Mouse (Mus musculus): ENCODE results near the gene Fbxw7. TPM values are rescaled to one million over a fixed set of nuclear protein-coding genes. Genes with fewer than 3 reads are reported as not detected.

The Fbxw7 gene
- polyA plus RNA-seq, 1 experiment from 2014 or later, result 3.8 TPM

DNA sequence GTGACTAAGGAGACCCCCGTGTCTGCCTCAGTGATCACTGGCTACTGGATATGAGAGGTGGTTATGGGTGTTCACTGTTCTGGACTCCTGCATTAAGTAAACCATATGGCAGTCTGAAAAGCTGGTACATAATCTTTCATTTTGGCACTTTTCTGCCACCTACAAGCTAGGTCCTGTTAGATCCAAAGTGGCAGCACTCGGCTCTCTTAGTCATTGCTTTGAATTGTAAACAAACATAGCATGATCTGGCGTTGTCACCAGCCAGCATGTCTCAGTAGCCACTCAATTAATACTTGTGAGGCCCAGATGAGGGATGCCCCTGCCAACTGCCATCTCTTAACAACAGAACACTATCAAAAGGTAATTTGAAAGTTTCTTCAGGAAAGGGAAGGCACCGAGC is 167.6 kb downstream of the Fbxw7 start:
- Histone ChIP-seq H3K27me3 (no peaks in the 10 kb centered on the region), H3K36me3 (no peaks in the 10 kb centered on the region; the same call in 1 of the 2 replicates), H3K4me2 (no peak overlapping the region), H3K27ac (no peak overlapping the region), H3K4me3 (replicated peaks) (no peak overlapping the region), H3K9ac (no peak overlapping the region), H3K9me3 (replicated peaks) (no peaks in the 10 kb centered on the region), H3K4me1 (replicated peaks) (no peaks in the 10 kb centered on the region)
- ATAC-seq (ENCODE audit: low read depth) (no peak), DNase-seq (no peak)
- WGBS (ENCODE audit: insufficient replicate concordance), result 64% methylated on average over 4 of the region's 4 CpGs

DNA sequence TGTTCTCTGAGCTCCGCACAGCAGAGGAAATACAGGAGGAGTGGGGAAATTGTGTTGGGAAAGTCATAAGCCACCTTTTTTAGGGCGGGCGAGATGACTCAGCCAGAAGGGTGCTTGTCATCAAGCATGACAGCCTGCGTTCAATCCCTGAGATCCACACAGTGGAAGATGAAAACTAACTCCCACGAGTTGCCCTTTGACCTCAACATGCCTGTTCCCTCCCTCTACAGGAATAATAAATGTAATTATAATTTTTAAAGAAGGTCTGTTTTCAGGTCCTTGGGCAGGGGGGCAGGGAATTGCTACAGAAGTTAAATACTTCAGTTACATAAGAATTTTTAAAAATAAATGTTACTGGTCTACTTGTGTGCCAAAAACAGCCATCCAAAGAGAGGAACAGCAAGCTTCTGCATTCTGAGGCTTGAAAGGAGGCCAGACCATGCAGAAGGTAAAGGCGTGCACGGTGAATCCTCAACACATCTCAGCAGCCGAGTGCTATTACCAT is 170.1 kb downstream of the Fbxw7 start:
- H3K9ac ChIP-seq, result no peak overlapping the region
- no peaks in the 10 kb centered on the region for H3K27me3 ChIP-seq
- H3K4me1 ChIP-seq (replicated peaks), result no peaks in the 10 kb centered on the region
- ATAC-seq (ENCODE audit: low read depth) (no peak), DNase-seq (no peak)
- WGBS (ENCODE audit: insufficient replicate concordance), result 82% methylated on average over 8 of the region's 8 CpGs
- H3K4me3 ChIP-seq (replicated peaks), result no peak overlapping the region
- H3K4me2 ChIP-seq, result no peak overlapping the region
- H3K9me3 ChIP-seq (replicated peaks), result no peaks in the 10 kb centered on the region
- H3K27ac ChIP-seq, result no peak overlapping the region
- H3K36me3 ChIP-seq, result no peaks in the 10 kb centered on the region; the same call in 1 of the 2 replicates

DNA sequence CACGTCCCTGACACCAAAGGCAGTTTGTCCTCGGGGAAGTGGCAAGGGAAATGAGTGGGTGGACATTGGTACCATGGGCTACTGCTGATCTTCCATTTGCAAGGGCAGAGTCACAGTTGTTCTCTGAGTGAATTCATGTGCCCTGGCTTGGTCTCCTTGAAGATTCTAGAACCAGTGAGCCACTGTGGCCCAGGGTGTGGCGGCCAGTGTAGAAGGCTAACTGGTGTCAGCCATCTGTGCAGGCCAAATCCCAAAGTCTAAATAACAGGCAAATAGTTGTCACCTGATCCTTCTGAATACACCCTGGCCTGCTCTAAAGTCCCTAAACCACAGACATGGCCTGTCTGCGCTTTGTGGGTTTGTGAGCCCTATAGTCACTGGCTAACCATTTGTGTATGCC is 173.8 kb downstream of the Fbxw7 start:
- H3K27me3 ChIP-seq, result no peaks in the 10 kb centered on the region
- H3K4me3 ChIP-seq (replicated peaks), result no peak overlapping the region
- no peaks in the 10 kb centered on the region for H3K4me1 ChIP-seq (replicated peaks)
- H3K36me3 ChIP-seq, result no peaks in the 10 kb centered on the region
- no peak overlapping the region for H3K4me2 ChIP-seq
- no peak for ATAC-seq (ENCODE audit: low read depth)
- 73% methylated on average over 4 of the region's 4 CpGs for WGBS (ENCODE audit: insufficient replicate concordance)
- H3K9ac ChIP-seq, result no peak overlapping the region
- no peak for DNase-seq
- H3K27ac ChIP-seq, result no peak overlapping the region
- H3K9me3 ChIP-seq (replicated peaks), result no peaks in the 10 kb centered on the region

DNA sequence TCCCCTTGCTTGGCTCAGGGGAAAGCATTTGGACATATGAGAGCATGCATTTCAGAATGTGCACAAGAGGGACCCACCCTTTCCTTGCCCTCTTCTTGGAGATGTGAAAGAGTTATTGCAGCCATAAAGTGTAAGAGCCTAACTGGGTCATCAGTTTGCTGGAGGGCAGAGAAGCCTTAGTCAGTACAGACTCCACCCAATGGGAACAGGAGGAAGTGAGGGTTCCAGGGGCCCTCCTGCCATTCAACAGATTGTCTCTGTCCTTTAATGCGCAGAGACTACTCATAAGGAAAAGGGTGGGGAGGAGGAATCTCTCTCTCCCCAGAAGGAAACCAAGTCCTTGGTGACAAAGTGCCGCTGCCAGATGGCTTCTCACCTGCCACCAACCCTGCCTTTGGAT is 190.2 kb downstream of the Fbxw7 start:
- Histone ChIP-seq H3K9me3 (replicated peaks) (no peaks in the 10 kb centered on the region), H3K9ac (no peak overlapping the region), H3K27ac (no peak overlapping the region), H3K4me3 (replicated peaks) (no peak overlapping the region), H3K4me2 (no peak overlapping the region), H3K4me1 (replicated peaks) (no peaks in the 10 kb centered on the region), H3K36me3 (no peaks in the 10 kb centered on the region), H3K27me3 (no peaks in the 10 kb centered on the region)
- 67% methylated on average over 2 of the region's 2 CpGs for WGBS (ENCODE audit: insufficient replicate concordance)
- DNase-seq, result no peak
- ATAC-seq (ENCODE audit: low read depth), result no peak

DNA sequence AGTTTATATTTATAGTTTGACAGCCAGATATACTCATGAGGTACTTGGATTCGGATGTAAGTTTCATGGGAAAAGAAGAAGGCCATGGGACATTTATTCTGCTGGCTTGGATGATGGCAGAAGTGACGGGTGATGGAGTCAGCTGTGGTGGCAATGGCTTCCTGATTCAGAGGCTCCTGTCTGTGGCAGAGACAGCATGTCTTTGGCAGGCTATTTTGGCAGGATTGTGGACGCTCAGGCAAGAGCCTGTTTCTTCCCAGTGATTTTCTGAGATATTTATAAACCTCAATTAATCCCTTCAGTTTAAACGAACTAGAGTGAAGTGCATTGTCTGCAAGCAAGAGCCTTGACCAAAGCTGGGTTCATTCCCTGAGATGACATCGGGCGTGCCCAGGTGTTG is 197.8 kb downstream of the Fbxw7 start:
- no peak overlapping the region for H3K27ac ChIP-seq
- H3K27me3 ChIP-seq, result no peaks in the 10 kb centered on the region
- WGBS (ENCODE audit: insufficient replicate concordance), result 63% methylated on average over 6 of the region's 6 CpGs
- no peak overlapping the region for H3K9ac ChIP-seq
- no peak overlapping the region for H3K4me2 ChIP-seq
- no peaks in the 10 kb centered on the region for H3K9me3 ChIP-seq (replicated peaks)
- DNase-seq (no peak), ATAC-seq (ENCODE audit: low read depth) (no peak)
- H3K4me1 ChIP-seq (replicated peaks), result no peaks in the 10 kb centered on the region
- H3K36me3 ChIP-seq, result no peaks in the 10 kb centered on the region
- H3K4me3 ChIP-seq (replicated peaks), result no peak overlapping the region

DNA sequence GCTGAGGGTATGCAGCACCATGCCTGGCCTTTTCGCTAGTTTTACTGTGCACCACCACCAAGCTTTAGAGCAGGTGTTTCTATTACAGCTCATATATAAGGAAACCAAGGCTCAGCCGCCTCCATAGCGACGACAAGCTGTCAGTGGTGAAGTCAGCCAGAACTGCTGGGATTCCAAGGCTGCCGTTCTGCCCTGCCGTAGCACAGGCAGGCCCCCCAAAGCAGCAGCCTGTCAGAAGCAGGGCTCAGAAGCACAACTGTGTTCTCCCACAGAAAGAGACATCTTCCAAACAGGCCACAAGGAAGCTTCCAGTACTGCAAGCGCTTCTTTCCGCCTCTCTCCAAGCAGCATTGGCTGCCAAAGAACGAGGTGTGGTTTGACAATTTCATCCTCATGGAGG is 200.6 kb downstream of the Fbxw7 start:
- no peaks in the 10 kb centered on the region for H3K4me1 ChIP-seq (replicated peaks)
- no peak for DNase-seq
- no peaks in the 10 kb centered on the region for H3K27me3 ChIP-seq
- no peak for ATAC-seq (ENCODE audit: low read depth)
- no peak overlapping the region for H3K9ac ChIP-seq
- WGBS (ENCODE audit: insufficient replicate concordance), result 68% methylated on average over 9 of the region's 9 CpGs
- no peaks in the 10 kb centered on the region for H3K9me3 ChIP-seq (replicated peaks)
- H3K36me3 ChIP-seq, result no peaks in the 10 kb centered on the region
- no peak overlapping the region for H3K27ac ChIP-seq
- no peak overlapping the region for H3K4me3 ChIP-seq (replicated peaks)
- H3K4me2 ChIP-seq, result no peak overlapping the region

DNA sequence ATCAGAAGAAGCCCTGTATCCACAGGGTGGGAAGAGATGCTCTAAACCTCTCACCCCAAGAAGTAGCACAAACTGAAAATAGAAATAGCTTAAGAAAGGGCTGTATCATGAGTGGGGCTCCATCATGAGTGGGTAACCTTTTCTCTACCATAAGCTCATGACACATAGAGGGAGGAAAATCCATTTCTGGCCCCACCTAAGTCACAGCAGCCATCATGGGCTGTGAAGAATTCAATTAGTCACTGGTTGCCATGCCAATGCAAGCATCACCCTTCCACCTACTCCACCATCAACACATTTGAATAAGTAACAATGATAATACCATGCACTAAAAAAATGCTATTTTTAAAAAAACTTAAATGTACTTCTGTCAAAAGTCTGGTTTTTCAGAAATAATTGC is 205.1 kb downstream of the Fbxw7 start:
- no peak overlapping the region for H3K27ac ChIP-seq
- no peaks in the 10 kb centered on the region for H3K36me3 ChIP-seq
- no peak overlapping the region for H3K4me2 ChIP-seq
- no peaks in the 10 kb centered on the region for H3K4me1 ChIP-seq (replicated peaks)
- no peak for DNase-seq
- H3K9ac ChIP-seq, result no peak overlapping the region
- H3K27me3 ChIP-seq, result no peaks in the 10 kb centered on the region
- no peaks in the 10 kb centered on the region for H3K9me3 ChIP-seq (replicated peaks)
- ATAC-seq (ENCODE audit: low read depth), result no peak
- H3K4me3 ChIP-seq (replicated peaks), result no peak overlapping the region

GRCm38 (mm10) chr3:85021816-85022215 is 206.7 kb downstream of the Fbxw7 start:
- Histone ChIP-seq H3K27me3 (no peaks in the 10 kb centered on the region), H3K4me2 (no peak overlapping the region), H3K27ac (no peak overlapping the region), H3K36me3 (no peaks in the 10 kb centered on the region), H3K9ac (no peak overlapping the region), H3K9me3 (replicated peaks) (no peaks in the 10 kb centered on the region), H3K4me1 (replicated peaks) (no peaks in the 10 kb centered on the region), H3K4me3 (replicated peaks) (no peak overlapping the region)
- ATAC-seq (ENCODE audit: low read depth) (no peak), DNase-seq (no peak)
- 83% methylated on average over 6 of the region's 6 CpGs for WGBS (ENCODE audit: insufficient replicate concordance)

DNA sequence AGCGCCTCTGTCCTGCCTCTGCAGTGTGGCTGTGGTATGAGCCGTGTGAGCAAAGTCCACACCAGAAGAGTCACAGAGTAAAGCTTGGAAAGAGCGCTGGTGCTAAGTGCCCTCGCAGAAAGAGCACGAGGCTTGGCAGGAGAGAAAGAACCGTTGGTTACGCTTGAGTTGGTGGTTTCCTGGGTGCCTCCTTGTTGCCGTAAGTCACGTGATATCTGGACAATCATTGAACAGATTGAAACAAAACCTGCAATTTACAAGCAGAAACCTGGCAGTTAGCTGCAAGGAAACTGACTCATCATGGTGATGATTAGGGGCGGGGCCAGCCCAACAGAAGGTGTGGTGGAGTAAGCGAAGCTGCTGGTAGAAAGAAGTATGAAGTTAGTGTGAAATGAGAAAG is 207.7 kb downstream of the Fbxw7 start:
- Histone ChIP-seq H3K9ac (no peak overlapping the region), H3K4me2 (no peak overlapping the region), H3K9me3 (replicated peaks) (no peaks in the 10 kb centered on the region), H3K4me1 (replicated peaks) (no peaks in the 10 kb centered on the region), H3K36me3 (no peaks in the 10 kb centered on the region), H3K27ac (no peak overlapping the region), H3K4me3 (replicated peaks) (no peak overlapping the region), H3K27me3 (no peaks in the 10 kb centered on the region)
- WGBS (ENCODE audit: insufficient replicate concordance), result 56% methylated on average over 11 of the region's 11 CpGs
- no peak for DNase-seq
- no peak for ATAC-seq (ENCODE audit: low read depth)

- DNase-seq (no peak), ATAC-seq (ENCODE audit: low read depth) (no peak)
- Histone ChIP-seq H3K9ac (no peak overlapping the region), H3K27me3 (no peaks in the 10 kb centered on the region), H3K4me1 (replicated peaks) (no peaks in the 10 kb centered on the region), H3K27ac (no peak overlapping the region), H3K36me3 (no peaks in the 10 kb centered on the region), H3K9me3 (replicated peaks) (no peaks in the 10 kb centered on the region), H3K4me3 (replicated peaks) (no peak overlapping the region), H3K4me2 (no peak overlapping the region)
- 49% methylated on average over 2 of the region's 2 CpGs for WGBS (ENCODE audit: insufficient replicate concordance)
Observed at GRCm38 (mm10) chr3:85024237-85024636, 209.2 kb downstream of the Fbxw7 start.

- H3K4me1 ChIP-seq (replicated peaks), result no peaks in the 10 kb centered on the region
- H3K4me2 ChIP-seq, result no peak overlapping the region
- ATAC-seq (ENCODE audit: low read depth) (no peak), DNase-seq (no peak)
- no peak overlapping the region for H3K4me3 ChIP-seq (replicated peaks)
- H3K36me3 ChIP-seq, result no peaks in the 10 kb centered on the region
- no peak overlapping the region for H3K9ac ChIP-seq
- H3K27ac ChIP-seq, result no peak overlapping the region
- WGBS (ENCODE audit: insufficient replicate concordance), result 36% methylated on average over 6 of the region's 6 CpGs
- H3K27me3 ChIP-seq, result no peaks in the 10 kb centered on the region
- no peaks in the 10 kb centered on the region for H3K9me3 ChIP-seq (replicated peaks)
Observed at GRCm38 (mm10) chr3:85024817-85025705, 210.0 kb downstream of the Fbxw7 start.
